Mouse (Mus musculus) stomach, embryonic 14.5 days (tissue): Measurements from ENCODE around the gene Tmem59l. TPM values are rescaled to one million over a fixed set of nuclear protein-coding genes. Genes with fewer than 3 reads are reported as not detected.

Experiments
- ATAC-seq: fragments of 200-750 bp; cut with Nextera tagmentation; 2 replicates; pipeline ENCODE4 v1.8.0; 2017; ENCODE audit warnings: low read depth, moderate TSS enrichment; ENCODE audit not compliant: insufficient number of reproducible peaks, insufficient read depth, low FRiP score
- H3K27ac ChIP-seq: fragments of 300-500 bp; sonication (generic); 2 replicates; pipeline ENCODE4 v1.5.1; 2014; ENCODE audit warnings: mild to moderate bottlenecking, low read length, moderate library complexity, mixed read lengths
- H3K27me3 ChIP-seq: fragments of 300-500 bp; sonication (generic); 2 replicates; pipeline ENCODE4 v1.6.1; 2014; ENCODE audit warnings: low read length, control low read depth, mixed read lengths; ENCODE audit not compliant: control insufficient read depth, insufficient read depth
- H3K36me3 ChIP-seq: fragments of 300-500 bp; sonication (generic); 2 replicates; pipeline ENCODE4 v1.6.1; 2014; ENCODE audit warnings: mild to moderate bottlenecking, control low read depth, low read length, moderate library complexity, mixed read lengths; ENCODE audit not compliant: control insufficient read depth, insufficient read depth
- H3K4me1 ChIP-seq: fragments of 300-500 bp; sonication (generic); 2 replicates; pipeline ENCODE4 v1.6.1; 2014; ENCODE audit warnings: low read length, control low read depth, mixed read lengths; ENCODE audit not compliant: control insufficient read depth, insufficient read depth
- H3K4me2 ChIP-seq: fragments of 300-500 bp; sonication (generic); replicated peaks from 2 replicates; pipeline ENCODE4 v1.6.1; 2014; ENCODE audit warnings: low read depth, low read length, control low read depth
- H3K4me3 ChIP-seq: fragments of 300-500 bp; sonication (generic); 2 replicates; pipeline ENCODE4 v1.5.1; 2014; ENCODE audit warnings: low read depth, low read length, control low read depth
- H3K9ac ChIP-seq: fragments of 300-500 bp; sonication (generic); replicated peaks from 2 replicates; pipeline ENCODE4 v1.6.1; 2014; ENCODE audit warnings: low read depth, mild to moderate bottlenecking, control low read depth, low read length, moderate library complexity, mixed read lengths
- H3K9me3 ChIP-seq: fragments of 300-500 bp; sonication (generic); 2 replicates; pipeline ENCODE4 v1.6.1; 2016; ENCODE audit warnings: low read depth, low read length, control low read depth; ENCODE audit not compliant: control insufficient read depth
- WGBS: fragments of 180-500 bp; shearing (Covaris S2); extraction: QIAGEN DNeasy Blood & Tissue Kit; methylation state at CpG from one replicate; pipeline ENCODE4 v1.1.7; 2014; 5-methylcytosine and 5-hydroxymethylcytosine counted together
- polyA plus RNA-seq: library from polyadenylated mRNA; unstranded; fragments of >200 nt; fragmentation: Nextera tagmentation; extraction: Ambion mirVana; gene quantifications from 2 replicates; pipeline ENCODE4 v1.2.1, GENCODE M21; 2014

Gene Tmem59l
- polyA plus RNA-seq, 1 experiment from 2014 or later = 6.4 TPM

DNA sequence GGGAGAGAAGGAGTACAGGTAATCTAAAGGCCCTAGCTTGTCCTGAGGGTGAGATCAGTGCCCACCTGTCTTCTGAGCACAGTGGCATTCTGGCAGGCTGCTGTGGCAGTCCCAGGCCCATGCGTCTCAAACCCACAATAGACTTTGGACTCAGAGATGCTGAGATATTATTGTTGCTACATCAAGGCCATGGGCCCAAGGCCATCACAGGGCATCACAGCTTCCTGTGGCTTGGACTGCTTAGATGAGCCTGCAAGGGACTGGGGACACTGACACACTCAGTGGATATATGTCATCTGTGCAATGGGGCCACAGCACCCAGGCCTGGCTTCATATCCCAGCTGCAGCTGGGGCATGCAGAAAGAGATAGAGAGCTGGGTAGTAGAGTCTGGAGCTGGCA lies 30.2 kb downstream of the Tmem59l start:
- no peaks in the 10 kb centered on the region for H3K9me3 ChIP-seq
- H3K4me1 ChIP-seq = no peaks in the 10 kb centered on the region
- H3K4me3 ChIP-seq = no peak overlapping the region
- no peak overlapping the region for H3K4me2 ChIP-seq
- ATAC-seq = no peak
- H3K27me3 ChIP-seq = no peaks in the 10 kb centered on the region
- H3K36me3 ChIP-seq = peaks cover 4% of the 10 kb centered on the region; the same call in 1 of the 2 replicates
- 83% methylated on average over 1 of the region's 1 CpGs for WGBS
- no peak overlapping the region for H3K9ac ChIP-seq
- no peak overlapping the region for H3K27ac ChIP-seq

DNA sequence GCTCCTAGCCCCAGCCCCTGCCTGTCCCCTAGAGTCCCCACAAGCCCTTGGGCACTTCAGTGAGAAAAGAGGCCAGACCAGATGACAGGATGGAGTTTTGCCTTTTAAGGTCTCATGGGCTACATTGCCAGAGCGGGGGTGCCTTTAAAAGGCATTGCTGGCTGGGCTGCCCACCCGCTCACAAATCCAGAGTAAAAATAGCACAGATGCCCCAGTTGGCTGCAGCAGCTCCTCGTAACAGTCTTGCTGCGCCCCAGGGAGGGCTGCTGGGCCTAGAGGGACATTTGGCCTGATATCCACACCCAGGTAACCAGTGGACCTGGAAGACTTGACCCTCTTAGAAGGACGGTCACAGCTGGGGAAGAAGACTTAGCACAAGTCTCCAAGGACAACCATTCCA lies 33.3 kb downstream of the Tmem59l start:
- Histone ChIP-seq H3K27me3 (no peaks in the 10 kb centered on the region), H3K4me1 (0 out of 2 replicates have a peak, but pooled peaks cover under 1% of the 10 kb centered on the region), H3K36me3 (peaks cover 22% of the 10 kb centered on the region), H3K4me2 (no peak overlapping the region), H3K27ac (peak overlapping the region; percentile 49), H3K9me3 (no peaks in the 10 kb centered on the region), H3K4me3 (no peak overlapping the region), H3K9ac (no peak overlapping the region)
- no peak for ATAC-seq
- 82% methylated on average over 5 of the region's 5 CpGs for WGBS

- H3K4me1 ChIP-seq = 0 out of 2 replicates have a peak, but pooled peaks cover 3% of the 10 kb centered on the region
- H3K27me3 ChIP-seq = no peaks in the 10 kb centered on the region
- no peak overlapping the region for H3K4me3 ChIP-seq
- H3K9ac ChIP-seq = no peak overlapping the region
- no peaks in the 10 kb centered on the region for H3K9me3 ChIP-seq
- no peak overlapping the region for H3K4me2 ChIP-seq
- H3K36me3 ChIP-seq = peaks cover 22% of the 10 kb centered on the region
- WGBS = 63% methylated on average over 52 of the region's 52 CpGs
- ATAC-seq = no peak
- no peak overlapping the region for H3K27ac ChIP-seq
Observed at GRCm38 (mm10) chr8:70452196-70452966, 34.8 kb downstream of the Tmem59l start.

DNA sequence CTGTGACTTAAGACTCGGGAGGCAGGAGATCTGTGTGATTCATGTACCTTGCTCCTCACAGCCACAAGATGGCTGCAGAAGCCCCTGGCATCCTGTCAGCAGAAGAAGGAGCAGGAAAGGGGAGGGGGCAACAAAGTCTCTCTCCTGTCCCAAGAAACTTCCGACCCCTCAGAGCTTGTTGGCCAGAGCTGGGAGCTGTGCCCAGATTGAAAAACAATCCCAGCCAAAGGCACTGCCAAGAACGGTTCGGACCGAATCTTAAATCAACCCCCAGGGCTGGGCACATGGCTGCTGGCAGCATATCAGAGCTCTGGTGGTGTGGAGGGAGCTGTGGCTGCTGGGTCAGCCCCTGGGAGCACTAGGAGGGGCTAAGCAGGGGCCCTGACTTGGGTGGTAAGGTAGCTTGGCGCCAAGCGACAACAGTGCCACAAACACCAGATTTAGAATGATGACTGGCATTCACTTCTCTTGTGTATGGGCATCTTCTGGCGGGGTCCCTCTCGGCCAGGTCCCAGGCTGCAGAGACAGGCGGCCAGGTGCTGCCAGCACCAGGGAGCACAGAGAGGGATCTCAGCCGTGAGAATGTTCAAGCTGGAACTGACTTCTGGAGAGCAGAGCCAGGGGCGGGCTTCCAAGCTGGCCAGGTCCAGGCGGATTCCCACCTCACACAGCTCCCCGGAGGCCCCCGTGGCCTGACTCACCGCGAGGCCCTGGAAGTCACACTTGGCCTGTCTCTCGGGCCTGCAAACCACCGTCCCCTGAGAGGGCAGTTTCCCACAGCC lies 39.3 kb downstream of the Tmem59l start:
- Histone ChIP-seq H3K27ac (no peak overlapping the region; the same call in 1 of the 2 replicates), H3K36me3 (peaks cover 22% of the 10 kb centered on the region), H3K9me3 (no peaks in the 10 kb centered on the region), H3K4me3 (no peak overlapping the region), H3K4me2 (no peak overlapping the region), H3K4me1 (0 out of 2 replicates have a peak, but pooled peaks cover 3% of the 10 kb centered on the region), H3K9ac (no peak overlapping the region), H3K27me3 (no peaks in the 10 kb centered on the region)
- ATAC-seq = no peak
- WGBS = 65% methylated on average over 19 of the region's 19 CpGs

GRCm38 (mm10) chr8:70445988-70446387 lies 41.2 kb downstream of the Tmem59l start:
- H3K27me3 ChIP-seq = no peaks in the 10 kb centered on the region
- H3K9me3 ChIP-seq = no peaks in the 10 kb centered on the region
- 70% methylated on average over 1 of the region's 1 CpGs for WGBS

DNA sequence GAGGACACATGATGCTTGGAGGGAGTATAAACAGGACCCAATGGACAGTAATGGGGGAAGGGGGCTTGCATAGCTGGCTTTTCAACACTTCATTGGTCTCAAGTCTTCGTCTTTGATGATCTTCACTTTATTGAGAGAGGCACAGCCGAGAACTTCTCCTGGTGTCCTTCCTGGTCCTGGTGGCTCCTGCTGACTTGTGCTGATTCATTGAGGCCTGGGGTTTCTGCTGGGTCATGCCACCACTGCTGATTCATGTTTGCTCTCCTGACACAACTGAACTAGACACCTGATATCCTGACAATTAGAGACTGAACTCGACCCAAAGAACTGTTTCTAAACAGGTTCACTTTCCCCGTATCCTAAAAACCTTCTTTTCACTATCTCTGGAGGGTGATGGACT lies 43.8 kb downstream of the Tmem59l start:
- no peaks in the 10 kb centered on the region for H3K9me3 ChIP-seq
- H3K4me2 ChIP-seq = no peak overlapping the region
- no peaks in the 10 kb centered on the region for H3K36me3 ChIP-seq
- H3K9ac ChIP-seq = no peak overlapping the region
- H3K4me3 ChIP-seq = no peak overlapping the region
- no peak for ATAC-seq
- no peak overlapping the region for H3K27ac ChIP-seq
- H3K4me1 ChIP-seq = peaks cover 11% of the 10 kb centered on the region
- 82% methylated on average over 4 of the region's 4 CpGs for WGBS
- H3K27me3 ChIP-seq = no peaks in the 10 kb centered on the region

More at GRCm38 (mm10) chr8:70445988-70446387, 41.2 kb downstream of the Tmem59l start:
- Histone ChIP-seq H3K4me2 (no peak overlapping the region), H3K9ac (no peak overlapping the region), H3K27ac (no peak overlapping the region), H3K4me1 (0 out of 2 replicates have a peak, but pooled peaks cover 3% of the 10 kb centered on the region), H3K4me3 (no peak overlapping the region), H3K36me3 (peaks cover 8% of the 10 kb centered on the region; the same call in 1 of the 2 replicates)
- no peak for ATAC-seq

GRCm38 (mm10) chr8:70441565-70441964 lies 45.6 kb downstream of the Tmem59l start:
- no peak overlapping the region for H3K4me2 ChIP-seq
- no peak overlapping the region for H3K27ac ChIP-seq
- H3K36me3 ChIP-seq = no peaks in the 10 kb centered on the region
- no peak overlapping the region for H3K4me3 ChIP-seq
- no peaks in the 10 kb centered on the region for H3K9me3 ChIP-seq
- H3K9ac ChIP-seq = no peak overlapping the region
- H3K27me3 ChIP-seq = no peaks in the 10 kb centered on the region
- 67% methylated on average over 3 of the region's 3 CpGs for WGBS
- H3K4me1 ChIP-seq = peaks cover 11% of the 10 kb centered on the region
- no peak for ATAC-seq

- Histone ChIP-seq H3K9me3 (no peaks in the 10 kb centered on the region), H3K9ac (no peak overlapping the region), H3K27me3 (no peaks in the 10 kb centered on the region), H3K4me1 (peaks cover 11% of the 10 kb centered on the region), H3K4me3 (0 out of 2 replicates have a peak overlapping the region, but pooled peaks have one; percentile 67), H3K36me3 (no peaks in the 10 kb centered on the region), H3K4me2 (peak overlapping the region; percentile 84), H3K27ac (no peak overlapping the region; the same call in 1 of the 2 replicates)
- 41% methylated on average over 3 of the region's 3 CpGs for WGBS
- ATAC-seq = no peak
Observed at GRCm38 (mm10) chr8:70440246-70440645, 46.9 kb downstream of the Tmem59l start.
